Mouse (Mus musculus) midbrain, embryonic 11.5 days (tissue): ENCODE measurements around the gene Nae1. TPM values are rescaled to one million over a fixed set of nuclear protein-coding genes. Genes with fewer than 3 reads are reported as not detected.
A peak's percentile ranks its signal among the peaks of the same experiment; 100 is the strongest.

ENCODE experiments used
- ATAC-seq: fragments of 200-750 bp; cut with Nextera tagmentation; 2 replicates; pipeline ENCODE4 v1.8.0; 2017; ENCODE audit warnings: moderate TSS enrichment, moderate library complexity; ENCODE audit not compliant: low FRiP score
- DNase-seq: peaks from one replicate; pipeline ENCODE4 v3.0.0; 2015; ENCODE audit warnings: low spot score; ENCODE audit errors: missing footprints
- H3K27ac ChIP-seq: fragments of 300-500 bp; sonication (generic); 2 replicates; pipeline ENCODE4 v1.5.1; 2014; ENCODE audit warnings: low read depth, low read length
- H3K27me3 ChIP-seq: fragments of 300-500 bp; sonication (generic); 2 replicates; pipeline ENCODE4 v1.6.1; 2014; ENCODE audit warnings: mild to moderate bottlenecking, low read length, moderate library complexity, mixed read lengths; ENCODE audit not compliant: control insufficient read depth, insufficient read depth
- H3K36me3 ChIP-seq: fragments of 300-500 bp; sonication (generic); 2 replicates; pipeline ENCODE4 v1.6.1; 2014; ENCODE audit warnings: mild to moderate bottlenecking, low read length, moderate library complexity, mixed read lengths; ENCODE audit not compliant: control insufficient read depth, insufficient read depth
- H3K4me1 ChIP-seq: fragments of 300-500 bp; sonication (generic); 2 replicates; pipeline ENCODE4 v1.6.1; 2014; ENCODE audit warnings: low read length; ENCODE audit not compliant: control insufficient read depth, insufficient read depth
- H3K4me2 ChIP-seq: fragments of 300-500 bp; sonication (generic); 2 replicates; pipeline ENCODE4 v1.6.1; 2014; ENCODE audit warnings: mild to moderate bottlenecking, moderate library complexity
- H3K4me3 ChIP-seq: fragments of 300-500 bp; sonication (generic); 2 replicates; pipeline ENCODE4 v1.5.1; 2014; ENCODE audit warnings: low read depth, low read length
- H3K9ac ChIP-seq: fragments of 300-500 bp; sonication (generic); 2 replicates; pipeline ENCODE4 v1.6.1; 2014; ENCODE audit warnings: low read length
- H3K9me3 ChIP-seq: fragments of 300-500 bp; sonication (generic); 2 replicates; pipeline ENCODE4 v1.6.1; 2016; ENCODE audit warnings: low read length; ENCODE audit not compliant: control insufficient read depth
- WGBS: fragments of 180-500 bp; shearing (Covaris S2); extraction: QIAGEN DNeasy Blood & Tissue Kit; methylation state at CpG from one replicate; pipeline ENCODE4 v1.1.7; 2014; 5-methylcytosine and 5-hydroxymethylcytosine counted together
- polyA plus RNA-seq: library from polyadenylated mRNA; unstranded; fragments of >200 nt; fragmentation: Nextera tagmentation; extraction: Ambion mirVana; gene quantifications from 2 replicates; pipeline ENCODE4 v1.2.1, GENCODE M21; 2014

The Nae1 gene
- polyA plus RNA-seq, 1 experiment from 2014 or later: 138 TPM

GRCm38 (mm10) chr8:104536028-104536427 is 1.6 kb upstream of the Nae1 start:
- no peak overlapping the region for H3K27ac ChIP-seq
- no peak overlapping the region for H3K4me3 ChIP-seq
- H3K27me3 ChIP-seq: peaks cover 26% of the 10 kb centered on the region
- H3K36me3 ChIP-seq: no peaks in the 10 kb centered on the region
- H3K4me1 ChIP-seq: peaks cover 10% of the 10 kb centered on the region
- no peak overlapping the region for H3K9ac ChIP-seq
- DNase-seq (no peak), ATAC-seq (no peak)
- WGBS: 85% methylated on average over 4 of the region's 4 CpGs
- H3K9me3 ChIP-seq: no peaks in the 10 kb centered on the region; the same call in 1 of the 2 replicates
- no peak overlapping the region for H3K4me2 ChIP-seq

GRCm38 (mm10) chr8:104535378-104535777 is 941 bp upstream of the Nae1 start:
- H3K36me3 ChIP-seq: no peaks in the 10 kb centered on the region
- H3K4me2 ChIP-seq: peak overlapping the region; percentile 64; the same call in 1 of the 2 replicates
- no peak overlapping the region for H3K4me3 ChIP-seq
- peaks cover 19% of the 10 kb centered on the region for H3K27me3 ChIP-seq
- no peaks in the 10 kb centered on the region; the same call in 1 of the 2 replicates for H3K9me3 ChIP-seq
- WGBS: 46% methylated on average over 7 of the region's 7 CpGs
- no peak overlapping the region for H3K27ac ChIP-seq
- ATAC-seq: no peak
- H3K9ac ChIP-seq: no peak overlapping the region
- DNase-seq: no peak
- H3K4me1 ChIP-seq: peaks cover 5% of the 10 kb centered on the region; the same call in 1 of the 2 replicates

DNA sequence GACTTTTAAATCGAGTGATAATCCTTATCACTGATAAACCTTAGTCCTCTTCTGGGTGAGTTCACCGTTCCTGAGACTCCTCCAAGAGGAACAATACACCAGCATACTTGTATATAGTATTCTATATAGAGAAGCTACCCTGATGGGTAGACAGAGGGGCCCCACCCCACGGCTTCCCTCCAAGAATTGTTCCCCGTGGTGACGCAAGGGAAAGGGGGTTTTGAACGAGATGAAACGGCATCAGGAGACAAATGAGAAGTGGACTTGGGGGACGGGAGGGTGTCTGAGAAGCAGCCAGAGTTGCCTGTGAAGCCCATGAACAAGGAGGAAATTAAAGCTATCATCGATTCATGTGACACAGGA is 323 bp upstream of the Nae1 start:
- DNase-seq (no peak), ATAC-seq (peak; percentile 69)
- WGBS: 13% methylated on average over 9 of the region's 9 CpGs
- Histone ChIP-seq H3K4me1 (peaks cover 5% of the 10 kb centered on the region; the same call in 1 of the 2 replicates), H3K9ac (peak overlapping the region; percentile 86), H3K27me3 (peaks cover 14% of the 10 kb centered on the region), H3K36me3 (peaks cover 4% of the 10 kb centered on the region), H3K4me3 (peak overlapping the region; percentile 77), H3K27ac (no peak overlapping the region), H3K9me3 (no peaks in the 10 kb centered on the region; the same call in 1 of the 2 replicates), H3K4me2 (peak overlapping the region; percentile 64)

GRCm38 (mm10) chr8:104533551-104533950 is 886 bp downstream of the Nae1 start:
- Histone ChIP-seq H3K4me3 (peak overlapping the region; percentile 77), H3K9me3 (no peaks in the 10 kb centered on the region; the same call in 1 of the 2 replicates), H3K27ac (no peak overlapping the region), H3K27me3 (peaks cover 3% of the 10 kb centered on the region; the same call in 1 of the 2 replicates), H3K4me1 (peaks cover 5% of the 10 kb centered on the region; the same call in 1 of the 2 replicates), H3K4me2 (peak overlapping the region; percentile 64), H3K9ac (peak overlapping the region; percentile 86), H3K36me3 (peaks cover 9% of the 10 kb centered on the region)
- ATAC-seq (no peak), DNase-seq (no peak)
- WGBS: 22% methylated on average over 7 of the region's 7 CpGs

DNA sequence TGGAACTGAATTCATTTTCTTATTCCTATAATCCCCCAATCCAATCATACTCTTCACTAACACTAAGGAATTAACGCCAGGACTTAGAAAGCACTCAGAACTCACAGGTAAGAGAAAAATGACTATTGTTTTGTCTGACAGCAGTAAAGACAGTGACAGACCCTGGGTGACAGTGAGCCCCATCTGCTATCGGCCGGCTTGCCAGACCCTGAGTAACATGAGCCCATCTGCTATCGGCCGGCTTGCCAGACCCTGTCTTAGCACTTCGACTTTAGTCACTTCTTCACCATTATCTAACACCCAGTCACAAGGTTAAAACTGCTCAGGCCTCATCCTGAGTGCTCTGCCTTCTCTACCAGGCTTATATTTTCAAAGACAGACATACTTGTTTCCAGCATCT is 4.8 kb downstream of the Nae1 start:
- H3K27ac ChIP-seq: no peak overlapping the region
- H3K4me3 ChIP-seq: no peak overlapping the region
- H3K4me1 ChIP-seq: peaks cover 3% of the 10 kb centered on the region; the same call in 1 of the 2 replicates
- no peak for DNase-seq
- ATAC-seq: no peak
- peaks cover 9% of the 10 kb centered on the region for H3K36me3 ChIP-seq
- H3K4me2 ChIP-seq: no peak overlapping the region
- no peaks in the 10 kb centered on the region for H3K27me3 ChIP-seq
- 92% methylated on average over 6 of the region's 6 CpGs for WGBS
- H3K9me3 ChIP-seq: no peaks in the 10 kb centered on the region
- no peak overlapping the region for H3K9ac ChIP-seq

- no peak for ATAC-seq
- WGBS: 86% methylated on average over 5 of the region's 5 CpGs
- H3K36me3 ChIP-seq: peaks cover 6% of the 10 kb centered on the region; the same call in 1 of the 2 replicates
- no peak overlapping the region for H3K4me2 ChIP-seq
- H3K4me1 ChIP-seq: no peaks in the 10 kb centered on the region
- DNase-seq: no peak
- no peak overlapping the region for H3K9ac ChIP-seq
- no peaks in the 10 kb centered on the region for H3K27me3 ChIP-seq
- H3K9me3 ChIP-seq: no peaks in the 10 kb centered on the region
- H3K27ac ChIP-seq: no peak overlapping the region
- no peak overlapping the region for H3K4me3 ChIP-seq
Measured at GRCm38 (mm10) chr8:104517872-104518271, 16.6 kb downstream of the Nae1 start.

DNA sequence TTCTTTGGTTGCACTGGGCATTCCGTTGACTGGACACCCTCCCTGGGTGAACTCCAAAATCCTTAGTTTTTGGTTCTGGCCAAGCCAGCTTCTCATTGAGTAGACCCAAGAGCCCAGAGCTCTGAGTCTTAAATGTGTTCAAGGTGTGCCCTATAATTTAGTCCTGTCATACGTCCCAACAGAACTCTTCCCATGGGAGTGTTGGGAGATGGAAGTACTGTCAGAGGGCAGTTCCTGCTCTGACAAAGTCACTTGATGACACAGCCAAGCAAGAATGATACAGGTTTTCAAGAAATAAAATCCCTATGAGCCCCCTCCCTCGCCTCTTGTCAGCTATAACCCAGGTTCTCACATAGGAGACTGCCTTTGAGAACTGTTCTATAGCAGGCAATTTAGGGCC is 24.3 kb downstream of the Nae1 start:
- Histone ChIP-seq H3K4me2 (peak overlapping the region; percentile 99), H3K4me1 (peaks cover 8% of the 10 kb centered on the region; the same call in 1 of the 2 replicates), H3K9ac (no peak overlapping the region), H3K36me3 (peaks cover 3% of the 10 kb centered on the region; the same call in 1 of the 2 replicates), H3K9me3 (no peaks in the 10 kb centered on the region), H3K27ac (no peak overlapping the region), H3K4me3 (peak overlapping the region; percentile 50; the same call in 1 of the 2 replicates), H3K27me3 (no peaks in the 10 kb centered on the region)
- 73% methylated on average over 3 of the region's 3 CpGs for WGBS
- DNase-seq (no peak), ATAC-seq (0 out of 2 replicates have a peak, but pooled peaks have one; percentile 3)

GRCm38 (mm10) chr8:104509061-104510006 is 25.1 kb downstream of the Nae1 start, which contains the start of gene Terb1:
Terb1 (minus strand) TSS chr8:104509910.
- Histone ChIP-seq H3K9ac (peak within 1 kb of the TSS; percentile 61), H3K27ac (no peak within 1 kb of the TSS)
- 2% methylated on average over 64 of the region's 64 CpGs for WGBS

DNA sequence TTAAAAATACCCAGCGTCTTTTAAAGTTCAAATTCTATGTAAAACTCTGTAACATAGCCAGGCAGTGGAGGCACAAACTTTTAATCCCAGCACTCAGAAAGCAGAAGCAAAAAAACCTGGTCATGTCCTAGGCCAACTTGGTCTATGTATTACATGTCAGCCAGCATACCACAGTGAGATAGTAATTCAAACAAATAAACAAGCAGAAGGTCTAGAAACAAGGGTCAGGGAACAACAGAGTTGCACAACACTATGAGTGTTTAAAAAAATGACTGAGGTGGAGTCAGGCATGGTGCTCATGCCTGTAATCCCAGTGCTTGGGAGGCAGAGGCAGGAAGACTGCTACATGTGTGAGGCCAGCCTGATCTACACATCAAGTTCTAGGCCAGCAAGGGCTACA is 55.3 kb downstream of the Nae1 start:
- H3K9ac ChIP-seq: no peak overlapping the region
- no peak for ATAC-seq
- H3K36me3 ChIP-seq: no peaks in the 10 kb centered on the region
- H3K27me3 ChIP-seq: no peaks in the 10 kb centered on the region
- no peaks in the 10 kb centered on the region for H3K4me1 ChIP-seq
- H3K9me3 ChIP-seq: no peaks in the 10 kb centered on the region
- WGBS: 64% methylated on average over 1 of the region's 1 CpGs
- DNase-seq: no peak
- no peak overlapping the region for H3K4me3 ChIP-seq
- no peak overlapping the region for H3K27ac ChIP-seq
- H3K4me2 ChIP-seq: no peak overlapping the region

More at GRCm38 (mm10) chr8:104509061-104510006, 25.1 kb downstream of the Nae1 start, which contains the start of gene Terb1:
- Histone ChIP-seq H3K4me2 (peak within 1 kb of the TSS; percentile 99), H3K9me3 (no peaks in the 10 kb centered on the region), H3K27me3 (no peaks in the 10 kb centered on the region), H3K4me1 (peaks cover 8% of the 10 kb centered on the region; the same call in 1 of the 2 replicates), H3K4me3 (peak within 1 kb of the TSS; percentile 50), H3K36me3 (peaks cover 3% of the 10 kb centered on the region; the same call in 1 of the 2 replicates)
- DNase-seq: peak; percentile 91
- ATAC-seq: peak; percentile 79
